ENCODE assay signal across 8 mouse cellular contexts in the genomic region with DNA sequence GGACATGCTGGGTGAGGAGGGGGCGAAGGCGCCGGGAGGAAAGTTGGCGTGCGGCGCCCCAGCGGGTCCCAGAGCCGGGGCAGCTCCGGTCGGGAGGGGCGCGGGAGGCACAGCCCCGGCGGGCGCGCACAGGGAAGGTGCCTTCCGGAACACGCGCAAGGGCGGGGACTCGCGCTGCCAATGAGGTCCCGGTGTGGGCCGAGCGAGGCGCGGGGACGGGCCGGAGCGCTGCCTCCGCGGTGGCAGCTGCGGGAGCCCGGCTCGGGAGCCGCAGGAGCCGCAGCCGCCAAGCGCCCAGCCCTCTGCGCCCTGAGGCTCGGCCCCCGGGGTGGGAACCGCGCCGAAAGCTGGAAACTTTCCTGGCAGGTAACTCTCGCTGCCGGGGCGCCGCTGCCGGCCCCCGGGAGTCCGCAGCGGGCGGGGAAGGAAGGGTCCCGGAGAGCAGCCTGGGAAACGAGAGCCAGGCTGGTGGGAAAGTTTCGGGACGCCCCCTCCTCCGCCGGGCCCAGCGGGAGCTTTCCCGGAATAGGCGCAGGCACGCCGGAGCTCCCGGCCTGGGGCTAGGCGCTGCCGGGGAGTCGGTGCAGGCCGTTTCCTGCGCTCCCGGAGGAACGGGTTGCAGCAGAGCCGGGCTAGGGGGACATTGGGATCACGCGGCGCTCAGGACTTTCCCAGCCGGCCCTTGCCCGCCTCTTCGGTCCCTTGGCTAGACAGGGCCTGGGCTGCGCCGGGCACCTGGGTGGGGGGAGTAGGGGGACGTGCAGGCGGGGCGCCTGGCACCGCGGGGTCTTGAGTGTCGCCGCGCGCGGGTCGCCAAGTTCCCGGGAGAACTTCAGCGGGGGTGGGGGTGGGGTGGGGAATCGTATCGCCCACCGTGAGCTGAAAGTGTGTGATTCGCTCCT. TPM values are rescaled to one million over a fixed set of nuclear protein-coding genes. Genes with fewer than 3 reads are reported as not detected.
DNase-seq lines count a peak whose midpoint lies in the region; ATAC-seq lines count a peak whose summit lies in the region.

Tanc1 (plus strand) TSS at position 212 of the 902 bp plus-strand sequence.

- peak within 1 kb of the TSS; percentile 89 for H3K4me3 ChIP-seq in intestine, embryonic 16.5 days (ENCODE audit: low read length)
- peak within 1 kb of the TSS; percentile 91 for H3K4me3 ChIP-seq in midbrain, embryonic 10.5 days

- H3K27me3 ChIP-seq in intestine, embryonic 16.5 days (replicated peaks; ENCODE audit: control insufficient read depth, insufficient read depth, low read length): no peaks in the 10 kb centered on the region
- H3K27me3 ChIP-seq in midbrain, embryonic 10.5 days (ENCODE audit: low read depth, poor library complexity, severe bottlenecking): peaks cover 70% of the 10 kb centered on the region

- peak within 1 kb of the TSS; percentile 97 for H3K27ac ChIP-seq in intestine, embryonic 16.5 days (ENCODE audit: low read length)
- peak within 1 kb of the TSS; percentile 91 for H3K27ac ChIP-seq in midbrain, embryonic 10.5 days (replicated peaks)

- peak within 1 kb of the TSS; percentile 97 for H3K9ac ChIP-seq in intestine, embryonic 16.5 days (ENCODE audit: low read depth, low read length)

- peaks cover 18% of the 10 kb centered on the region for H3K4me1 ChIP-seq in intestine, embryonic 16.5 days (ENCODE audit: control insufficient read depth, insufficient read depth, low read length)
- H3K4me1 ChIP-seq in midbrain, embryonic 10.5 days: peaks cover 34% of the 10 kb centered on the region

- H3K4me2 ChIP-seq in intestine, embryonic 16.5 days (ENCODE audit: low read depth, low read length): peak within 1 kb of the TSS; percentile 91

- intact Hi-C loops in left cerebral cortex, postnatal 4 days (cut with DNase I): no loop called here

- no peaks in the 10 kb centered on the region for H3K36me3 ChIP-seq in intestine, embryonic 16.5 days (ENCODE audit: control insufficient read depth, insufficient read depth, low read length)
- H3K36me3 ChIP-seq in midbrain, embryonic 10.5 days: no peaks in the 10 kb centered on the region

- under 1% methylated on average over 97 of the region's 99 CpGs for WGBS in intestine, embryonic 16.5 days
- WGBS in midbrain, embryonic 10.5 days: under 1% methylated on average over 99 of the region's 99 CpGs

- DNase-seq in adrenal gland, adult 8-10 months: peak; percentile 87
- DNase-seq in embryo, embryonic 11 days: peak; percentile 95
- no peak for DNase-seq in gonadal fat pad, adult 2 months (ENCODE audit: low read depth)
- DNase-seq in left cerebral cortex, postnatal 4 days: peak; percentile 77
- peak; percentile 85 for DNase-seq in midbrain, embryonic 10.5 days (ENCODE audit: low spot score)
- peak; percentile 49 for DNase-seq in skeletal muscle tissue, adult 2 months (ENCODE audit: low read depth, low spot score)

- H3K9me3 ChIP-seq in intestine, embryonic 16.5 days (ENCODE audit: control insufficient read depth, low read length): no peaks in the 10 kb centered on the region
- H3K9me3 ChIP-seq in midbrain, embryonic 10.5 days (replicated peaks): no peaks in the 10 kb centered on the region

- ATAC-seq in intestine, embryonic 16.5 days: peak; percentile 96
- ATAC-seq in monocyte, adult 5-6 weeks (replicated peaks; ENCODE audit: insufficient number of reproducible peaks, low FRiP score, low TSS enrichment, poor library complexity, severe bottlenecking): no peak

RNA-seq across cellular contexts. Expression of gene Tanc1, which starts in this region (rescaled TPM):
- total RNA-seq in adrenal gland, adult 8-10 months (2022): 10 to 100 TPM; 17.4 to 31.0 (median 23.9) TPM
- 15.4 and 21.7 TPM in 2 replicates for polyA plus RNA-seq in gonadal fat pad, adult 2 months (2012; rRNA removed)
- polyA plus RNA-seq in intestine, embryonic 16.5 days (2015; fragmentation: Nextera tagmentation; extraction: Ambion mirVana): 20.8 and 21.5 TPM in 2 replicates
- 10 to 100 TPM in 1 of 2 experiments, 1 to 10 TPM in 1; 9.4 to 10.8 TPM for total RNA-seq in left cerebral cortex, postnatal 4 days (2021)
- 11.9 and 12.0 TPM in 2 replicates for polyA plus RNA-seq in midbrain, embryonic 10.5 days (2016; fragmentation: Nextera tagmentation; extraction: Ambion mirVana)
- total RNA-seq in monocyte, adult 5-6 weeks (2017): 4.3 to 14.2 TPM (median 6.8 TPM) in 3 replicates
